Mouse (Mus musculus) midbrain, embryonic 11.5 days (tissue): ENCODE data around the gene Kdelr3. TPM values are rescaled to one million over a fixed set of nuclear protein-coding genes. Genes with fewer than 3 reads are reported as not detected.

Experiments used
- microRNA-seq: library from miRNA; unstranded; fragments of <30 nt; microRNA quantifications from one replicate; pipeline ENCODE4, GENCODE M21; 2017
- polyA plus RNA-seq: library from polyadenylated mRNA; unstranded; fragments of >200 nt; fragmentation: Nextera tagmentation; extraction: Ambion mirVana; gene quantifications from 2 replicates; pipeline ENCODE4 v1.2.1, GENCODE M21; 2014

Kdelr3 gene
- polyA plus RNA-seq, 1 experiment from 2014 or later, result 14.9 TPM

Small RNA genes within 50 kb of the gene (microRNA-seq; reads per million reads assigned to microRNA genes)
- not detected for gene Gm44302

Other genes with a start within 250 kb of the Kdelr3 start
- gene Baiap2l2, start 230.9 kb upstream of the Kdelr3 start, polyA plus RNA-seq, result 0.27 and 1.5 TPM in 2 replicates
- gene Pla2g6, start 188.0 kb upstream of the Kdelr3 start, polyA plus RNA-seq, result 18.4 and 20.6 TPM in 2 replicates
- gene Maff, start 169.8 kb upstream of the Kdelr3 start, polyA plus RNA-seq, result 1.0 and 2.3 TPM in 2 replicates
- gene Tmem184b, start 112.8 kb upstream of the Kdelr3 start, polyA plus RNA-seq, result 25.5 and 33.8 TPM in 2 replicates
- gene Csnk1e, start 60.8 kb upstream of the Kdelr3 start, polyA plus RNA-seq, result 175 and 182 TPM in 2 replicates
- not detected in 2 replicates for gene Kcnj4, start 11.2 kb upstream of the Kdelr3 start, polyA plus RNA-seq
- gene Ddx17, start 30.3 kb downstream of the Kdelr3 start, polyA plus RNA-seq, result 81.9 and 82.6 TPM in 2 replicates
- 0.94 and 1.1 TPM in 2 replicates for gene Dmc1, start 88.7 kb downstream of the Kdelr3 start, polyA plus RNA-seq
- 2.2 and 3.7 TPM in 2 replicates for gene Fam227a, start 142.5 kb downstream of the Kdelr3 start, polyA plus RNA-seq
- 85.1 and 87.4 TPM in 2 replicates for gene Cby1, start 142.8 kb downstream of the Kdelr3 start, polyA plus RNA-seq
- gene Tomm22, start 154.4 kb downstream of the Kdelr3 start, polyA plus RNA-seq, result 327 and 349 TPM in 2 replicates
- gene Josd1, start 171.5 kb downstream of the Kdelr3 start, polyA plus RNA-seq, result 12.9 and 14.0 TPM in 2 replicates
- 31.9 and 37.5 TPM in 2 replicates for gene Gtpbp1, start 174.4 kb downstream of the Kdelr3 start, polyA plus RNA-seq
- 3.0 and 4.2 TPM in 2 replicates for gene Sun2, start 226.1 kb downstream of the Kdelr3 start, polyA plus RNA-seq